Mouse (Mus musculus): Measurements from ENCODE around the gene Clasrp.

Clasrp gene

GRCm38 (mm10) chr7:19603849-19604605, at the start of gene Clasrp:
TSS of gene Clasrp (minus strand) at chr7:19604486.
- DNase-seq, result peak; percentile 99

- DNase-seq, result no peak
Measured at GRCm38 (mm10) chr7:19652614-19653013, 48.3 kb upstream of the Clasrp start.

DNA sequence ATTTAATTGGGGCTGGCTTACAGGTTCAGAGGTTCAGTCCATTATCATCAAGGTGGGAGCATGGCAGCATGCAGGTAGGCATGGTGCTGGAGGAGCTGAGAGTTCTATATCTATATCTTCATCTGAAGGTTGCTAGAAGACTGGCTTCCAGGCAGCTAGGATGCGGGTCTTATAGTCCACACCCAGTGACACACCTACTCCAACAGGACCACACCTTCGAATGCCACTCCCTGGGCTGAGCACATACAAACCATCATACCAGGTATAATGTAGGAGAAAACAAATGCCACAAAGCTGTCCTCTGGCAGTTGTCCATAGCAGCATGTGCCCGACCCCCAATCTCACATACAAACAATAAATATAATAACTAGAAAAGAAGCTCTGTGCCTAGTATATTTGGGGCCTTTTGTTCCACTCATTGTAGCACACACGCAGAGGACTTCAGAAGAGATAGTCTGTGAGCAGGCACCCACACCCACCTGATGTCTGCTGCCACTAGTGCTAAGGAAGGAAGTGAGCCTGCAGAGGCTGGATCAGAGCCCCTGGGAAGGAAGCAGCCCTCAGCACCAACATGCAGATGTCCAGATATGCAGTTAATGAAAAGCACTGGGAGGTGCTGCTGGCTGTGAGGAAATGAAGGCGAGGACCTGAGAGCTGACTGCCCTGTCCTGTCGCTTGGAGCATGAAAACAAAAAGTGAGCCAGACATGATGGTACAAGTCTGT, 46.9 kb upstream of the Clasrp start:
- peak; percentile 20 for DNase-seq

- no peak for DNase-seq
Measured at GRCm38 (mm10) chr7:19641223-19641622, 36.9 kb upstream of the Clasrp start.

DNA sequence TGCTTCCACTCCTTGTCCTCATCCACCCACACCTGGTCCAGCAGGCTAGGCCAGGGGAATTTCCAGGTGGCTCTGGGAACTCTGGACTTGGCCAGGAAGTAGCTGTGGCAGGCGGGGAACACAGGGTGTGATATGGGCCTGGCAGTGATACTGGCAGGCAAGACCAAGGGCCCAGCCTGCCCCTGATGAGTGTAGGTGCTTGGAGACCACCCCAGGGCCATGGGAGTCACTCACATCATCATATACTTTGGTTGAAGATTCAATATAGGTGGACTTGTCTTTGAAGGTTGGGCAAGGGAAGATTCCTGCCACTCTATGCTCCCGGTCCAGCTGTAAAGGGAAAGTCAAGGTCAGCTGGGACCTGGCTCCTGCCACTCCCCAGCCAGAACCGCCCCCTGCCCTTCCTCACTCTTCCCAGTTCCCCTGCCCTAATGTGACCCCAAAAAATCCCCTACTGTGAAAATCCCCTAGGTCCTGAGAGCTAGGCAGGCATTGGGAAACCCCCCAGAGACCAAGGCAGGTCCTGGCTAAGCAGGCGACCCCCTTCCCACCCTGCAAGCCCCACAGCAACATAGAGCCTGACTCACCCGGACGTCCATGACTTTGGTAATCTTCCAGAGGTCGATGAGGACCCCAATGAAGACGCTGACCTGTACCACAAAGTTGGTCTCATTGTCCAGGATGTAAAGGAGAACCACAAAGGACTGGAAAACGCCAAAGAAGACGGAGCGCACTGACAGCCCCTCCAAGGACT, 31.0 kb upstream of the Clasrp start:
- no peak for DNase-seq

DNA sequence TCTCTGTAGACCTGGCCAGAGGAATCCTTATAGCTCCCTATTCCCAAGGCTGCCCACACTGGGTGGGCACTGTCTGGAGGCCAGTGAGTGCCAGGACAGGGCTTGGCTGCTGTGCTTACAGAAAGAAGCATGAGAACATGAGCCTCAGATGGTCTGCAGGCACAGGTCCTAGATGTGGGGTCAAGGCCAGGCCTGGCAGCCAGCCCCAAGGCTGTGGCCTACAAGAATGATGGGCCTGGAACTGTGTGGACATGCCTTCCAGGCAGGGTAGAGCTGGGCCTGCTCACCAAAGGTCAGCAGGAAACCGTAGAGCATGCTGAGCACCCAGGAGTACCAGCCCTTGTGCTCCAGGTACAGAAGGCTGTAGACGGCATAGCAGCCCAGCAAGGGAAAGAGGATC, 30.3 kb upstream of the Clasrp start:
- no peak for DNase-seq

DNA sequence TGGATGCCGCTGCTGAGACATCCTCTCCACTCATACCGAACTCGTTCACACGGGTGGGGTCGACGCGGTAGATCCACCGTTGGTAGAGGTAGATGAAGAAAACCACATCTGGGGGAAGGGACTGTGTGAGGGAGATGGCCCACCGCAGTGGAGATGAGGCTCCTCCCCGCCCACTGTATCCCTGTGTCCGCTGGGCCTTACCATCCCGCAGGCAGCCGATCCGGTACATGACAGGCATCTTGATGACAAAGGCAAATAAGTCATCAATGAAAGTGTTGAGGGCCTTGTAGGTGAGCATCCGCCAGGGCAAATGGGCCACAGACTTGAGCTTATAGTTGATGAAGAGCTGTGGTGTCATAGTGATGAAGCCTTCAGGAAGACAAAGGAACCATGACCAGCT, 29.6 kb upstream of the Clasrp start:
- DNase-seq, result no peak

- DNase-seq, result no peak
Measured at GRCm38 (mm10) chr7:19633197-19633596, 28.9 kb upstream of the Clasrp start.

- no peak for DNase-seq
Measured at GRCm38 (mm10) chr7:19632720-19633119, 28.4 kb upstream of the Clasrp start.

- no peak for DNase-seq
Measured at GRCm38 (mm10) chr7:19632275-19632674, 28.0 kb upstream of the Clasrp start.

DNA sequence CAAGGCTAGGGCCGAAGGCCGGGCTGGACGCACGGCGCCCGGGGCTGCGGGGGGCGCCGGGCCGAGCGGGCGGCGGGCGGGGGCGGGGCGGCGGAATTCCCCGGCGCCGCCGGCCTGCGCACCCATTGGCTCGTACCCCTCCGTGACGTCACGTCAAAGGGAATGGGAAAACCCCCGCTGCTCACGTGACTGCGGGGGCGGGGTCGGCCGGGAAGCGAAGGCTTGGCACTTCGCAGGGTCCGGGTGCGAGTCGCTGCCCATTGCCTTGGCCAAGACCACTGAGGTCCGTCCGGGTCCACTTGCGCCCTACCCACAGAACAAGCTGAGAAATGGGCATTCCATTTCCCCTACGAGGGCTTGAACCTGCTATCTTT, 25.1 kb upstream of the Clasrp start, which contains the start of gene Relb:
Gene Relb, minus strand, starts transcription at position 78 of the 374 bp plus-strand sequence.
- DNase-seq, result peak; percentile 96

DNA sequence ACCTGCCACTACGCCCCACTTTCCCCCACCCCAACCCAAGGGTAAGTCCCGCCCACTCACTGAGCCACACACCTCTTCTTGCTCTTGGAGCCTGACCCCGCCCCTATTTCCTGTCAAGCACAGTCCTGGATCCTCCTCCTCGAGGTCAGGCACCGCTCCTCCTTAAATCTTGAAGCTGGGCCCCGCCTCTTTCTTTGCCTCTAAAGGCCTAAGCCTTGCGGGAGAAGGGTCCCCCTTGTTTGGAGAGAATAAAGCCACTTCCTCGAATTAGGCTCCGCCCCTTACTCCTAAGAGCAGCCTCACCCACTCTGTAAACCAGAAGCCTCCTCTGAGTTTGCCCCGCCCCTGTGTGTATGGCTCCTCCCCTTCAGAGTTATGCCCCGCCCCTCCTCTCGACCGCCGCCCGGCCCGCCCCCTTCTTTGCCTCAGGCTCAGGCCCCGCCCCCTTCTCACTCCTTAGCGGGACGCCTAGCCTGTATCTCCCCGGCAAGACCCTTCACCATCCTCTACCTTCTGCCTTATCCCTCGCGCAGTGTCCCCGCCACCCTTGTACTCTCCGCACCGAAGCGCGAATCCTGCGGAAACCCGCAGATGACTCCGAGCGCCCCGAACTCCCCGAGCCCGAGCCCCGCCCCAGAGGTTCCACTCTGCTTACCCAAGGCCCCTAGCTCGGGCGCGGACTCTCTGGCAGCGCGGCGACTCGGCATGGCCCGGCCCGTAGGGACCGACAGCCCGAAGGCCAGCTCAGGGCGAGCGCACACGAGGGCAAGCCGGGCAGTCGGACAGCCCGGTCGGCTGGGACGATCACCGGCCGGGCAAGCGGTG, 24.5 kb upstream of the Clasrp start:
- DNase-seq, result peak; percentile 98

GRCm38 (mm10) chr7:19628192-19628535, 23.9 kb upstream of the Clasrp start:
- DNase-seq, result no peak

GRCm38 (mm10) chr7:19627721-19628120, 23.4 kb upstream of the Clasrp start:
- no peak for DNase-seq

GRCm38 (mm10) chr7:19623433-19623832, 19.1 kb upstream of the Clasrp start:
- no peak for DNase-seq

- DNase-seq, result no peak
Measured at GRCm38 (mm10) chr7:19622241-19622640, 18.0 kb upstream of the Clasrp start.

DNA sequence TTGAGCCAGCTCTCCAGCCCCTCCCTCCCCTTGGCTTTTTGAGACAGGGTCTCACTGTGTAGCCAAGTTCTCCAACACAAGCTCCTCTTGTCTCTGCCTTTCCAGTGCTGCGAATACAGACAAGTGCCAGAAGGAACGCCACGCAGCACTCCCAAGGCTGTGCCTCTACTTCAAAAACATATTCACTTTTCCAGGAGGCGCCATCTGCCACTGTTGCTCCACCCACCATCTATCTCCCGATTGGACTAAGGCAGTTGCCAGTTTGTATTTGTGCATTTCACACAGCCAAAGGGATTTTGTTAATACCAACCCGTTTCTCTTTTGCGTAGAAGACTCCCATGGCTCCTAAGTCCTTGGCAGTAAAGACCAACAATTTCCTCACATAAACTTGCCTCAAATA, 16.5 kb upstream of the Clasrp start:
- no peak for DNase-seq

- DNase-seq, result peak; percentile 84
Measured at GRCm38 (mm10) chr7:19619004-19619801, 14.9 kb upstream of the Clasrp start.

DNA sequence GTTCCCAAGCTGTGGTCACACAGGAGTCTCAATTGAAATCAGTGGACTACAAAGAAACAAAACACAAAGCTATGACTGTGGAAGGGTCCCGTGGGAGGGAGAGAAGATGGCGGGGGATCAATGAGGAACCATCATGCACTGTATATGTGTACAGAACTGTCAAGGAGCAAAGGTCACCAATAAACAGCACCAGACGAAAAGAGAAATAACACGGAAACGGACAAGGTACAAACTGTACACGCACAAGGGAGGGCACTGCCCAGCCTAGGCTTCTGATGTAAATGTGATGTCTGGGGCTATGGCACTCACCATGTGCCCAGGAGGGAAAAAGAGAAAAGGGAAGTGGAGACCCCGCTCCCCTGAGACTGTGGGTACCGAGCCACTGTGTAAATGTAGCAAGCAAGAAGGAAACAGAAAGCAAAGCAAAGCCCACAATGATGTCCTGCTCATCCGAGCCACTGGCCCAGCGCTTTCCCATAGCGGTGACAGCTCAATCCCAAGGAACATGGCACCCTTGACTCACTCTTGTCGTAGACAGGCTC, 10.8 kb upstream of the Clasrp start:
- DNase-seq, result no peak

DNA sequence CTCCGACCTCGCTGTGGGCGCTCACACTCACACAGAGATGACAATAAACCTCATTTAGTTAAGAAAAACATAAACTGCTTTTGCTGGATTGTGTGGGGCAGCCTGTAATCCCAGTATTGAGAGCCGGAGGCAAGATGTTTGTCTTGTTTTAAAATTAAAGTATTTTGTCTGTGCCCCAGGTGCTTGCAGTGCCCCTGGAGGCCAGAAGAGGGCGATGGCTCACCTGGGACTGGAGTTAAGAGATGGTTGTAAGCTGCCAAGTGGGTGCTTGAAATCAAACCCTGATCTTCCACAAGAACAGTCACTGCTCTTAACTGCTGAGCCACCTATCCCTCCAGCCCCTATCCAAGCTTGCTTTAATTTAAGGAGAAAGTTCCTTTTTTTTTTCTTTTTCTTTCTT, 6.7 kb upstream of the Clasrp start:
- DNase-seq, result no peak

DNA sequence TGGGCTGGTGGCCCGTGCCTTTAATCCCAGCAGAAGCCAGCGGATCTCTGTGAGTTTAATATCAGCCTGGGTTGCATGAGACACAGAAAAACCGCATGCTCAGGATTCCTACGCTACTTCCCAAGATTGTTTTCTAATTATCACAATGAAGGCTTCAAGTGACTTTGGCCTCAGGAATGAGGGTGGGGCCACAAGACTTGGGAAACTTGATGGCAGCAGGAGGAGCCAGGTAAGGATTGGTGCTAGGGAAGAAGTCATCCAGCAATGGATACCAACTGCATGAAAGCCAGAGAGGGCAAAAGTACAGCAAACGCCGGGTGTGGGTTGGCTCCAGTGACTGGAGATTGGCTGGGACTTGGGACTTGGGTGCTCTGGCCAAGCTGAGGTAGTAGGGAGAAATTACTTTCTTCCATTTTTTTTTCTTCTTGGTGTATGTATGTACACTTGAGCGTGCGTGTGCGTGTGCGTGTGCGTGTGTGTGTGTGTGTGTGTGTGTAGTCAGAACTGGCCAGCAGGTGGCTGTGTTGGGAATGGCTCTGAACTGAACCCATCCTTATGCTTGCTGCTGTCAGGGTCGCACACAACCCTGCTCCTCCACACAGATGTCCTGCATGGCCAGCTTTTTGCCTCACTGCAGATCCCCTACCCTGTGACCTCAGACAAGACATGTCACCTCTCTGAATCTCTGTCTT, 5.5 kb upstream of the Clasrp start:
- no peak for DNase-seq
